Mouse (Mus musculus): Measurements from ENCODE around the gene Prpf4b. TPM values are rescaled to one million over a fixed set of nuclear protein-coding genes. Genes with fewer than 3 reads are reported as not detected.

Gene Prpf4b
- polyA plus RNA-seq (2012; rRNA removed; ENCODE audit: low replicate concordance) = 1.2 and 1.8 TPM in 2 replicates

DNA sequence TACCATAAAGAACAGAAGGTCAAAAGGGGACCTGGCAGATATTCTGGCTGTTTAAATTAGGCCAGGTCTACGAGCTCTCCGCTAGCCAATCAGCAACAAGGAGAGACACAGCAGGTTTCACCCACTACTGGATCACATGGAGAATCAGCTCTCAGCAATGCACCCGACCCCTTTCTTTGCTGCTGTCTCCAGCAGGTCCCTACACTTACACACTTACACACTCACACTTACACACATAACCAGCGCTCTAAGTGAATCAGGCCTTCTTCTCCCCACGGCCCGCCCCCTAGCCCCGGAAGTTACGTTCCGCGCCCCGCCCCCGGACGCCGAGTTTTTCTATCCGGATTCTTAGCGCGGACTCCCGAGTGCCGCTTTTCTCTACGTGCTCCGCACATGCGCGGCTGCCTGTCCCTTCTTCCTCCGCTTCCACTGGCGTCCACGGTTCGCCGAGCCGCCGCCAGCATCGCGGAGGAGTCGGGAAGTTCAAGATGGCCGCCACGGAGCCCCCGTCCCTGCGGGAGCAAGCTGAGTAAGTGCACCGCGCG, at the start of gene Prpf4b:
TSS of gene Prpf4b (plus strand) at position 137 of the 545 bp plus-strand sequence.

DNA sequence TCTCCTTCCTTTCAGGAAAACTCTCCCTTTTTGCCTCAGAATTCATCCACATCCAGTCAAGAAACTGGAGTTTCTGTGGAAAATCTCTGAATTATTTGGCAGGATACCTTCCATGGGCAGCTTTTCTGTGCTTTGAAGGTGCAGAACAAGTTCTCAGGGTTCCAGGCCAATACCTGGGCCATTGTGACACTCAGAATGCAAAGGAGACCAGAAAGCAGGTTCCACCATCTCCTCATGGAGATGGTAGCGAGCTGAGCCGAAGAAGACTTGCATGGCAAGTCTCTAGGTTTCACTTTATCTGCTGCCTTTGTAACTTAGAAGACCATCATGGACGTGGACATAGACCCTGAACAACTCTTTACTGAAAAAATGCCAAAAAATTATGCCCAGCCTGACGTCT, 49.1 kb downstream of the Prpf4b start, which contains the start of the genes Fam217a and 4933417A18Rik:
TSS of gene Fam217a (minus strand) at position 101 of the 400 bp plus-strand sequence.
TSS of gene 4933417A18Rik (plus strand) at position 200 of the 400 bp plus-strand sequence.

Other genes with a start within 250 kb of the Prpf4b start
- 39.6 and 93.5 TPM in 2 replicates for gene Pxdc1, start 221.8 kb upstream of the Prpf4b start, polyA plus RNA-seq (2012; rRNA removed; ENCODE audit: low replicate concordance)
- 0.07 TPM in 1 of 2 replicates, not detected in the other for gene Fam50b, start 140.5 kb upstream of the Prpf4b start, polyA plus RNA-seq (2012; rRNA removed; ENCODE audit: low replicate concordance)
- not detected in 2 replicates for gene Fam217a, start 49.0 kb downstream of the Prpf4b start, polyA plus RNA-seq (2012; rRNA removed; ENCODE audit: low replicate concordance)
- gene 4933417A18Rik, start 49.1 kb downstream of the Prpf4b start, polyA plus RNA-seq (2012; rRNA removed; ENCODE audit: low replicate concordance) = not detected in 2 replicates
- gene Eci3, start 88.5 kb downstream of the Prpf4b start, polyA plus RNA-seq (2012; rRNA removed; ENCODE audit: low replicate concordance) = 2.4 and 5.0 TPM in 2 replicates
- 14.9 and 21.7 TPM in 2 replicates for gene Eci2, start 151.8 kb downstream of the Prpf4b start, polyA plus RNA-seq (2012; rRNA removed; ENCODE audit: low replicate concordance)

Data from duodenum, adult 2 months (tissue).